In the genomic region with DNA sequence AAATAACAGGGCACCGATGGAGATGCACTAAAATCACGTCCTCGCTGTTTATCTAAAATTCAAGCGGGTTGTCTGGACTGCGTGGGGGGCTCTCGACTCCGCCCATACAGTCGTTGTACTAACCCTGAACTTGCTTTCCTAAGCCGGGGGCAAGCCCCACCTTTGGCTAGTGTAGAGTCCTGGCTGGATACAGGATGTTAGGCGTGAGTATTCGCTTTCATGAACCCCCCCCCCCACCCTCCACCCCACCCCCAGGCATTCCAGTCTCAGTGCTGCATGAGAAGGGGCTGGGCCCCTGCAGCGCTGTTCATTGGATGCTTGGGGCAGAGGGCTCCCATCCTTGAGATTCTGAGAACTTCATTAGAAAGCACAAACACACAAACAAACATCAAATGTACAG, we compare ENCODE assay signal across 8 mouse cellular contexts. TPM values are rescaled to one million over a fixed set of nuclear protein-coding genes. Genes with fewer than 3 reads are reported as not detected.
A peak's percentile ranks its signal among the peaks of the same experiment; 100 is the strongest.
DNase-seq lines count a peak whose midpoint lies in the region; ATAC-seq lines count a peak whose summit lies in the region.

No protein-coding gene starts in this region.

- H3K9ac ChIP-seq in kidney, embryonic 14.5 days (ENCODE audit: low read depth, low read length): 0 out of 2 replicates have a peak overlapping the region, but pooled peaks have one; percentile 93
- no peak overlapping the region for H3K9ac ChIP-seq in hindbrain, embryonic 14.5 days
- H3K9ac ChIP-seq in midbrain, embryonic 16.5 days (ENCODE audit: low read depth, low read length): no peak overlapping the region; the same call in 1 of the 2 replicates

- no peaks in the 10 kb centered on the region for H3K9me3 ChIP-seq in kidney, embryonic 14.5 days (ENCODE audit: control insufficient read depth, low read length)
- no peaks in the 10 kb centered on the region for H3K9me3 ChIP-seq in embryonic facial prominence, embryonic 10.5 days
- no peaks in the 10 kb centered on the region for H3K9me3 ChIP-seq in hindbrain, embryonic 14.5 days (ENCODE audit: control insufficient read depth, low read length)
- H3K9me3 ChIP-seq in midbrain, embryonic 16.5 days (replicated peaks; ENCODE audit: control insufficient read depth, low read length, poor library complexity, severe bottlenecking): no peaks in the 10 kb centered on the region

- peak; percentile 14; the same call in 1 of the 2 replicates for ATAC-seq in kidney, embryonic 14.5 days (ENCODE audit: low FRiP score, low TSS enrichment)
- ATAC-seq in hindbrain, embryonic 14.5 days (ENCODE audit: low FRiP score): no peak
- ATAC-seq in midbrain, embryonic 16.5 days: no peak
- no peak for ATAC-seq in erythroid progenitor cell, adult 5-6 weeks (replicated peaks; ENCODE audit: low FRiP score, poor library complexity, severe bottlenecking)

- peak overlapping the region; percentile 94; the same call in 1 of the 2 replicates for H3K27ac ChIP-seq in kidney, embryonic 14.5 days (ENCODE audit: low read depth, low read length)
- H3K27ac ChIP-seq in embryonic facial prominence, embryonic 10.5 days (replicated peaks): peak overlapping the region; percentile 99
- no peak overlapping the region for H3K27ac ChIP-seq in hindbrain, embryonic 14.5 days
- 0 out of 2 replicates have a peak overlapping the region, but pooled peaks have one; percentile 89 for H3K27ac ChIP-seq in midbrain, embryonic 16.5 days (ENCODE audit: low read length)

- H3K4me1 ChIP-seq in kidney, embryonic 14.5 days (ENCODE audit: control insufficient read depth, insufficient read depth, low read length): peaks cover 35% of the 10 kb centered on the region
- peaks cover 73% of the 10 kb centered on the region for H3K4me1 ChIP-seq in embryonic facial prominence, embryonic 10.5 days
- H3K4me1 ChIP-seq in hindbrain, embryonic 14.5 days (replicated peaks; ENCODE audit: control insufficient read depth, insufficient read depth, low read length): peaks cover 36% of the 10 kb centered on the region
- H3K4me1 ChIP-seq in midbrain, embryonic 16.5 days (ENCODE audit: control insufficient read depth, insufficient read depth, low read length): peaks cover 33% of the 10 kb centered on the region

- no peaks in the 10 kb centered on the region for H3K27me3 ChIP-seq in kidney, embryonic 14.5 days (ENCODE audit: control insufficient read depth, insufficient read depth, low read length)
- H3K27me3 ChIP-seq in embryonic facial prominence, embryonic 10.5 days (replicated peaks; ENCODE audit: low read depth, poor library complexity, severe bottlenecking): peaks cover 9% of the 10 kb centered on the region; the same call in 1 of the 2 replicates
- peaks cover 9% of the 10 kb centered on the region; the same call in 1 of the 2 replicates for H3K27me3 ChIP-seq in hindbrain, embryonic 14.5 days (ENCODE audit: control insufficient read depth, insufficient read depth, low read length)
- peaks cover 2% of the 10 kb centered on the region; the same call in 1 of the 2 replicates for H3K27me3 ChIP-seq in midbrain, embryonic 16.5 days (ENCODE audit: control insufficient read depth, insufficient read depth, low read depth, low read length)

- H3K4me3 ChIP-seq in kidney, embryonic 14.5 days (ENCODE audit: low read length): peak overlapping the region; percentile 73; the same call in 1 of the 2 replicates
- peak overlapping the region; percentile 92 for H3K4me3 ChIP-seq in embryonic facial prominence, embryonic 10.5 days
- no peak overlapping the region for H3K4me3 ChIP-seq in hindbrain, embryonic 14.5 days (replicated peaks; ENCODE audit: low read length)
- peak overlapping the region; percentile 83; the same call in 1 of the 2 replicates for H3K4me3 ChIP-seq in midbrain, embryonic 16.5 days (ENCODE audit: low read depth, low read length)

- WGBS in kidney, embryonic 14.5 days: 7% methylated on average over 12 of the region's 12 CpGs
- WGBS in embryonic facial prominence, embryonic 10.5 days: 11% methylated on average over 12 of the region's 12 CpGs
- 18% methylated on average over 12 of the region's 12 CpGs for WGBS in hindbrain, embryonic 14.5 days
- 17% methylated on average over 12 of the region's 12 CpGs for WGBS in midbrain, embryonic 16.5 days

- peak overlapping the region; percentile 77 for H3K4me2 ChIP-seq in kidney, embryonic 14.5 days (replicated peaks; ENCODE audit: low read depth, low read length)
- peak overlapping the region; percentile 97 for H3K4me2 ChIP-seq in hindbrain, embryonic 14.5 days (replicated peaks)
- peak overlapping the region; percentile 95 for H3K4me2 ChIP-seq in midbrain, embryonic 16.5 days (ENCODE audit: low read length)

- H3K36me3 ChIP-seq in kidney, embryonic 14.5 days (ENCODE audit: control insufficient read depth, insufficient read depth, low read length): no peaks in the 10 kb centered on the region
- peaks cover 7% of the 10 kb centered on the region for H3K36me3 ChIP-seq in embryonic facial prominence, embryonic 10.5 days (replicated peaks)
- H3K36me3 ChIP-seq in hindbrain, embryonic 14.5 days (replicated peaks; ENCODE audit: control insufficient read depth, insufficient read depth): no peaks in the 10 kb centered on the region
- no peaks in the 10 kb centered on the region for H3K36me3 ChIP-seq in midbrain, embryonic 16.5 days (ENCODE audit: control insufficient read depth, insufficient read depth, low read length)

- no peak for DNase-seq in kidney, adult 11 months
- peak; percentile 61 for DNase-seq in embryonic facial prominence, embryonic 10.5 days (ENCODE audit: low spot score)
- no peak for DNase-seq in hindbrain, embryonic 14.5 days (ENCODE audit: low spot score)
- DNase-seq in right cerebral cortex, adult 18-20 months: no peak
- DNase-seq in left cerebral cortex, postnatal 10 days (ENCODE audit: extremely low spot score in 1 of 2, low spot score in 2 of 2): no peak

- intact Hi-C loops in left cerebral cortex, postnatal 10 days (cut with DNase I): loop anchor here (5.0 kb wide), 1 partner anchor 286 kb away; no protein-coding TSS in a partner anchor

RNA-seq across cellular contexts. Expression of a gene that starts 0.7 kb away (rescaled TPM):
- 69.3 and 80.4 TPM in 2 replicates for polyA plus RNA-seq in kidney, embryonic 14.5 days (2014; fragmentation: Nextera tagmentation; extraction: Ambion mirVana)
- 115 and 131 TPM in 2 replicates for polyA plus RNA-seq in embryonic facial prominence, embryonic 10.5 days (2016; fragmentation: Nextera tagmentation; extraction: Ambion mirVana)
- polyA plus RNA-seq in hindbrain, embryonic 14.5 days (2014; fragmentation: Nextera tagmentation; extraction: Ambion mirVana): 125 TPM in 2 replicates
- 88.1 and 94.5 TPM in 2 replicates for polyA plus RNA-seq in midbrain, embryonic 16.5 days (2015; fragmentation: Nextera tagmentation; extraction: Ambion mirVana)
- total RNA-seq in erythroid progenitor cell, adult 5-6 weeks (2015; ENCODE audit: low replicate concordance): 3.4 and 6.1 TPM in 2 replicates
- 2.4 and 3.7 TPM in 2 replicates for total RNA-seq in erythroid progenitor cell, adult 5-6 weeks (2017; ENCODE audit: low replicate concordance)
- 100 to 1,000 TPM; 148 to 169 TPM for total RNA-seq in left cerebral cortex, postnatal 10 days (2021)
